Mouse (Mus musculus) large intestine, adult 2 months (tissue): ENCODE measurements around the gene Cmah. TPM values are rescaled to one million over a fixed set of nuclear protein-coding genes. Genes with fewer than 3 reads are reported as not detected.

Experiments
- polyA plus RNA-seq: library from polyadenylated mRNA; depleted of rRNA; stranded (reverse); fragments of >200 nt; gene quantifications from 2 replicates; pipeline ENCODE4 v1.2.3, GENCODE M21; 2012; rRNA removed

The Cmah gene
- polyA plus RNA-seq, 1 experiment, result 1.1 TPM

Other genes with a start within 250 kb of the Cmah start
- 14.2 and 16.0 TPM in 2 replicates for gene Carmil1, start 46.6 kb upstream of the Cmah start, polyA plus RNA-seq